Mouse (Mus musculus): ENCODE results near the gene Cyp4a32.

- no peak for TF ChIP-seq SMC3 (IDR thresholded peaks at IDR 0.05; ENCODE audit: low read depth, low read length)
- no peak for TF ChIP-seq MAX (IDR thresholded peaks at IDR 0.05; ENCODE audit: low read length)
- no peak for TF ChIP-seq CTCF (conservative IDR thresholded peaks at IDR 0.05 in 1 of 2, IDR thresholded peaks at IDR 0.05 in 1 of 2; ENCODE audit: low read depth in 2 of 2, low read length in 2 of 2)
- TF ChIP-seq POLR2A (IDR thresholded peaks at IDR 0.05; ENCODE audit: low read depth, low read length), result no peak
- TF ChIP-seq RAD21 (IDR thresholded peaks at IDR 0.05; ENCODE audit: low read depth, low read length), result no peak
- TF ChIP-seq EP300 (IDR thresholded peaks at IDR 0.05; ENCODE audit: low read length), result no peak
- TF ChIP-seq ZMIZ1 (IDR thresholded peaks at IDR 0.05; ENCODE audit: low read depth, low read length), result no peak
- no peak for TF ChIP-seq USF2 (conservative IDR thresholded peaks at IDR 0.05; ENCODE audit: low read depth, low read length)
Observed at GRCm38 (mm10) chr4:115659190-115659589, 58.4 kb downstream of the Cyp4a32 start.

Data from CH12.LX (cell line).